Mouse (Mus musculus): ENCODE measurements at regions not wholly inside any gene's neighbourhood (a gene's known extent, or its start where the extent isn't known, plus 50 kb on each side); places are given as distances from the start of the nearest gene placed in this dataset.

DNA sequence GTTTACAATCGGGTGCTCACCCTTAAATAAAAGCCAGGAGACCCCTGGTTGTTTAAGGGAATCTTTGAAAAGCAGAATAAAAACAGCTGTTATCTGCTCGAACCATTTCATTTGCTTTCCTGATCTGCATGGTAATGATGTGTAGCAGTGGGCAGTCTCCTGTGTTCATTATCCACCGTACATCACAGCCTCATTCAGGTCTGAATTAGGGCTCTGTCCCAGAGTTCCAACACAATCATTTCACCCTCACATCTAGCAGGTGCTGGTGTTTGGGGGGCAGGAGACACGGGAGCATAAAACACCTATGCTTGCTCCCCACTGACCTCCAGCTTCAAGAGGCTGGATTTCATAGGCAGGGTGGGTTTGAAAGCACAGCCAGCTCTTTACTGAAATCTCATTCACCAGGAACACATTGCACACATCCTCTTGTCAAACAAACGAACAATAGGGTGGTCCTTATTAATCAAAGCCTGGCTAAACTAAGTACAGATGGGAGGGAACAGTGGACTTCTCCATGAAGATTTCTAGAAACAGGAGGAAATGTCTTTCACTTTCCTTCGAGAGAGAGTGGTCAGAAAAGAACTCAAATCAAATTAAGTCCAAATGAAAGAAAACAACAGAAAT is 368.3 kb upstream of the Adgrl2 start:
- DNase-seq = no peak

DNA sequence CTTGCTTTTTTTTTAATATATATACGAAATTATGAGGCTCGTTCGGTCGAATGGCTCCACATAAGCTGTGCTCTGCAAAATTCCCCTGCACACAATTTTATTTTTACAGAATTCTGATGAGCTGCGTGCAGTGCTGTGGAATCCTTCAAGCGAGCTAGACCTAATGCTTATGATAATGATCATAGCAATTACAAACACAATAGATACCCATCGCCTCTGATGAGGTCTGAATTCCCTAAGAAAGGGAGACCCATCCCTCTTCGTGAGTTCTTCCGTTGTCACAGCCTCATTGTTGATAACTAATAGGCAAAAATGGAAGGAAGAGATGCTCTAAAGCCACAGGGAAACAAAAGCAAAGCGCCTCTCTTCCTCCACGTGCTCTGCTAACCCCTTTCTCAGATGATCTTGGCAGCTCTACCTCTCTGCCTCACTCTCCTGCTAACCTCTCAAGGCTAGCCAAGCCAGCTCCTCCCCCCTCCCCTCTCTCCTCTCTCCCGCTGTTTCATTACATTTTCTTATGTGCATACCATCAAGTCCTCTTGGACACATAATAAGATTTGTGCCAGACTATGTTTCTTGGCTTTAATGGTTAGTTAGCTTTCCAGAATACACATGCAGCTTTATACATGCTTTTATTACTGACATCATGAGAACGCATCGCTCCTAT is 367.7 kb upstream of the Adgrl2 start:
- DNase-seq = no peak

DNA sequence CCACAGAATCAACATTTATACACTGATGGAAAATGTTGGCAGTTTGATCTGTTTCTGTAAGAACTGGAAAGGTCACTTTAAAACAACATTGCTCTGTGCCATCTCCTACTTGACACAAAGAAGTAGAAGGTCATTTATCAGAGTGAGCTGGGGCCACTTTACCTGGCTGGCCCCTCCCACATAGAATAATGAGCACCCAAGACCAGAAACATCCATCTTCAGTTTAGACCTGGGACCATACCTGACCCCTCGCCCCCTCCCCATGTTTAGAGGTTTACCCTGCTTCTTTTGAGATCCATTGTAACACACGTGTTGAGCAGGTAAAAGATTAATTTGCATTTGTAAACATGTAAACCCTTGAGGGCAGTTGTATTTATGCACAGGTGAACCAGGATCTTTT is 366.8 kb upstream of the Adgrl2 start:
- DNase-seq = no peak

DNA sequence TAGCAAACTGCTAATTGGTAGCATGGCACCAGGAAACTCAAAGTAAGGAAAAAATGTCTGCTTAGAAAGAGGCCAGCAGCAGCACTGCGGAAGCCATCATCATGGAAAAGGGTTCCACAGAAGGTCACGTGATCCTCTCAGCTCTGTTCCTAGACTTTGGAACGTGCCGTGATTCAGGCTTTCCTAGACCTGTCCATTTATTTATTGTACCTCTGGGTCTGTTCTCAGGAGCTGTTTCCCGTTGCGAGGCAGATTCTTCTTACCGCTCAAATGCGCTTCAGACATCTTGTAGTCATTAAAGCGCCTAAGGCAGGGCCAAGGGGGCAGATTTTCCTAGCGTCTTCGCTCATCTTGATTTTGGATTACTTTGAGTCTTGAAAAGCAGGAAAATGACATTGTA is 365.0 kb upstream of the Adgrl2 start:
- DNase-seq = no peak

DNA sequence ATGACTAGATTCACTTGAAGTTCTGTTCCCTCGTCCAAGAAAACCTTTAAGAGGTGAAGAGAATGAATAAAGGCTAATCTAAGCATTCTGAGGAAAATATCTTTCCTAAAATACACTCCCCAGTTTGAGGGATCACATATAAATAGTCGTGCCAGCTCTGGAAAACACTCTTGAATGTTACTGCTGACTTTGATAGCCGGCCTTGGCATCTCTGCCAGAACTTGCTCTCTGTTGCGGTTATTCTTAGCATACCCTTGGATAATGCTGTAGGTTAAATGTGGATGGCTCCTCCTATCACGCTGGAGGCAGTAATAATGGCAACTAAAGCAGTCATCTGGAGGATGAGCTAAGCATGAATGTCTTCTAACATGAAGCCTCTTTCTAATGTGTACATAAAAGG is 363.6 kb upstream of the Adgrl2 start:
- peak; percentile 62 to 74 for DNase-seq

DNA sequence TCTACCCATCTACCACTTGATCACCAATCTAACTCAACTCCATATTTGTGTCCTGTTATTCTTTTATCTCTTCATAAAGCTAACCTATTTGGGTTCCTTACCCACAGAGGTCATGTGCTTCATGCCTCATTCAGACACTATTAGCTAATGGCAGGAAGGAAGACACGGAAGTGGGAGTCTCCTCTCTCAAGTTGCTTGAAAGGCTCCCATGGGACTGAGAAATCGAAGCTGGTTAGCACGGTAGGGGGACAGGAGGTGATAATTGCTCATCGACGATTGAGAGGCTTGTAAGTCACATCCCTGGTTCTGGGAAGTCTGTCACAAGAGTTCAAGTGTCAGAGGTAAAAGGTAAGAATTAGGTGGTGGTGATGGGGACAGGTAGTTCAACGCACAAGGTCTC is 362.2 kb upstream of the Adgrl2 start:
- DNase-seq = no peak

DNA sequence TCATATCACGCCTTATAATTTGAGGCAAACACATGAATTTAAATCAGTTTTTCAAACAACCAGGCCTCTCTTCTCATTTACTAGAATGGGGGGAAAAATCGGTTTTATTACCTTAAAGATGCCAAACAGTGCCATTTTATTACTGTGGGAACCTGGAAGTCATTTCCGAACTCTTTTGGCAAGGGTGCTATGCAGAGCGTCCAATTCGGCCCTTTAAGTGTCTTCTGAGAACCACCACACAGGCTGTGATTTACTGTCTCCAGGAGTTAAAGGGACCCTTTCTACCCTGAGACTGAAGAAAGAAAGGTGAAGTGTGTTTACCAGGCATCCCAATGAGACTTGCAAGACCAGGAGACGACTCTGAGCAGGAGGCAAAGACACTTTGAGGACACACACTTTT is 359.4 kb upstream of the Adgrl2 start:
- no peak for DNase-seq

DNA sequence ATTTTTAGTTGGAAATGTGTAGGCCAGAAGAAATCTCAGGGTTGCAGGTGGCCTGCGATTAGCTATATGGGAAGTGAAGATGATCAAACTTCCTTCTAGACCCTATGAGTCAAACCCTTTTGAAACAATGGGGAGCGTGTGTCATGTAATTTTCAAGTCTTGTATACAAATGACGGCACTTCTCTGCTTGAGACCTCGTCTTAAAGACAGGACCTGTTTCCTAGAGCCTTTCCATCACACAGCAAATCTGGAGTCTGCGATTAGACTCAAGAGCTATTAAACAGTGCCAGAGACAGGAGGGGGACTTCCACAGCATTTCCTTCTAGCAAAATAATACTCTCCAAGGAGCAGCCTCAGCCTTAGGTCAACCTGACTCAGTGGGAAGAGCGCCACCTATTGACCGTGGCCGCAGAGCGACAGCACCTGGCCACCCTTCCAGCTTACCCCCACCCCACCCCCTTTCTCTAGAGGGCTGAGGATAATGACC is 358.9 kb upstream of the Adgrl2 start:
- DNase-seq = peak; percentile 77 to 83

DNA sequence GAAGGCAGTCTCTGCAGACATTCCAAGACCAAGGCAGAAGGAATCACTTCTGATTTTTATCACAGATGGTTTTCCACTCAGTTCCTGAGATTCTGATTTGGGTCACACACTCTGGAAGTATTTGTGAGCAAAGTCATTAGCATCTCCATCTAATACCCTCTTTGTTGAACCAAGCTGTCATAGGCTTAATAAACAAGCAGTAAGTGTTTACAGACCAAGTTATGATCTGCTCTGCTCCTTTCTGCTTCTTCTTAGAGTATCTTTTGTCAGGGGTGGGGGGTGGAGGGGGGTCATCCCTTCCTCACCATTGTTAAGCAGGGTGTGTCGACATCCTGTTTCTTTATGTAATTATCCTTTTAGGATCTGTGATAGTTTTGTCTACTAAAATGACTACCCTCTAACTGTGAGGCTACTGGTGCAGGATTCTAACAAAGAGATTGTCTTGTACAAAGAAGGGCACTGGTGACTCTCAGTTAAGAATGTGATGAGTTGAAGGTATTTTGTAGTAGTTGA is 358.2 kb upstream of the Adgrl2 start:
- DNase-seq = no peak

DNA sequence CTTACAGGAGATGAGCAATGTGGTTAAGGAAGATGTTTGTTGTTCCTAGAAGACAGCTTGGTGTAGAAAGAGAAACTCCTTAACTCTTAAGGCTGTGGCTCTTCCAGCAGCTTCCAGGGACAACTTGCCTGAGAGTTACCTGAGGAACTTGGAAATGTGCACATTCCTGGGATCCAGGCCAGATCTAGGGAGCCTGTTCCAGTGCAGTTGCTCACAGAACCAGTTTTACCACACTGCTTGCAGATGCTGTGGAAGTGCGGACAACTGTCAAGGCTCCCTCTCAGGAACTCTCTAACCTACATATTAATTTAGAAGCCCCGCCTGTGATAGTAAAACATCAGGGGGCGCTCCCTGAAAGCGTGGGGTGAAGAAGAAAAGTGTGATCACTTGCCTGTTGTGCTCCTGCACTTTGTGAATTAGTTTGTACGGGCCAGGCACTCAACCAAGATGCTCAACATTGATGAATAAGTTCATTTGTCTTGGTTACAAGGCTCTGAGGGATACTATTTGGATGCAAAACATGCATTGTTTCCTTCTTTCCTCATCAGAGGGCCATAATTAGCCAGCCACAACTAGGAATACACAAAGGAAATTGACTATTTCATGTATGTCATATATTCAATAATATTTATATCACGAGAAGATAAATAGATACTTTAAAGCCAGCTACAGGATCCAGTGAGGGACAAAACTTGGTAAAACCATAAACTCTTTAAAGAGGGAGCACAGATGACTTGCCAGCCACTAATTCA is 357.1 kb upstream of the Adgrl2 start:
- no peak for DNase-seq

DNA sequence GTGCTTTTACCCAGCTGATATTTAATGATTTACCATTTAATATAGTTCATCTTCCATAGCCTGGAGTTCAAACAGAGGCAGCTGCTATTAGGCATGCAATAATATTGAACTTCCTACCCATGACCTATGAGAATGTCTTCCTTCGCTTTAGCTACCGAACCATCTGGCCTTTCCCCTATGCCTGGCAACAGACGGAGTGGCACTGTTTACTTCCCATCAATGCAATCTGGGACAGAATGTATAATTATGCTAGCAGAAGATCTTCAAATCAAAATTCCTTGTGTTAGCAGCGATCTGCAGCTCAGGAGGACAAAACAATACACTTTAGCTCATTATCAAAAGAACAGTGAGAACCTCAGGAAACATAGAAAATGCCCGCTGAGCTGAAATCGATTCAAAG is 352.2 kb upstream of the Adgrl2 start:
- no peak for DNase-seq

DNA sequence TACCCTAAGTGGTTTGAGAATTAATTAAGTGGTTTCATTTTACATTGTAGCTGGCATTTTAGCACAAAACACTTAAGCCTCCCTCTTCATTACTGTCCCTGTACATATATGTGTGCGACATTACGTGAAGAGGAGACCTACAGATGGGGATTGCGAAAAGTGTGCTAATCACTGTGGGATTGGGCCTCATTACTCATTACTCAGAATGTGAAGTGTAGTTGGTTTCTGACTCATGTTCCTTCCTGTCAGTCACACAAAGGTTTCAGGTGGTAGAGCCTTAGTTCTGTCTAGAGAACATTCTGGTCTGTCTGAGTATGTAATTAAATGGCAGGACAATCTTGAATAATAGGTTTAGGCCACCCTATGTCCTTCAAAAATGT is 349.0 kb upstream of the Adgrl2 start:
- no peak for DNase-seq

DNA sequence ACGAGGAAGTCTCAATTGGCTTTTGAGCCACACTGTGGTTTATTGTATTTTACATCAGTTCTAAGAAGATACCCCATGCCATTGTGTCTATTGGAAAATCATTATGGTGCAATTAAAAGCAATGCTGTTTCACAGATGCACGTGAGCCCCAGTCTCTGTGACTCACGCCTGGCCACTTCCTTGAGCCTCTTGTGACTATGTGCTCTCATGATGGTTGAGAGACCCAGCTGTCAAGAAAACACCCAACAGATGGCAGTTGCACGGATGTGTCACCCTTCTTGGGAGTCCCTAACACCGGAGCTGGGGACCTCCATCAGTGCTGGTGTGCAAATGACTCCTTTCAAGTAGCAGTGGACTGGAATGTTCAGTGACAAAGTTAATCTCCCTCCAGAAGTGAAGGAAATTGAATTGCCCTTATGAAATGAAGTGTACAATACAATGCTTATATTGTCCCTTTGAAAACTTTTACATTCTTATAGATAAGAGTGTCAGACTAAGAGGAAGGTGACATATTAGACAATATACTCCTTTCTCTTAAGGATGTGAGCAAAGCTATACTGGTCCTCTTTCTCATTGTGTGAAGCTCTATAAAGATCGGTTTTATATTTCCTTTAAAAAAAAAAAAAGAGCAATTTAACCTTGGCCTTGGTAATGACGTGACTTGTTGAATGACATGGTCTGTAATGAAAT is 348.5 kb upstream of the Adgrl2 start:
- DNase-seq = no peak

DNA sequence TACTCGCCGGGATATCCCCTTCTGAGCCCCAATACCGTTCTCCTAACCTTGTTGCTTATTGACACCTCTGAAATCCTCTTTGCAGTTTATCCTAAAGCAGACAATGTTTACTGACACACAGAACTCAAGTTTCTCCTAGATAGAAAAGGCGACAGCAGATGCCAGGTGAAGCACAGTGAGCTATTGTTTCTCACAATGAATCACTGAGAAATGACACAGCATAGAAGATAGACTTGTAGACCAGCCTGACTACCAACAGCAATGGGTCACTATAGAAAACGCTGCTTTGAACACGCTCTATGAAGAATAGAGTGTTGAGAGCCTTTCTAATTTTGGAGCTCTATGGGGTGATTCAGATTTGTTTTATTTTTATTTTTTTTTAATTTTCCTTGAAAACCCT is 344.9 kb upstream of the Adgrl2 start:
- DNase-seq = no peak

DNA sequence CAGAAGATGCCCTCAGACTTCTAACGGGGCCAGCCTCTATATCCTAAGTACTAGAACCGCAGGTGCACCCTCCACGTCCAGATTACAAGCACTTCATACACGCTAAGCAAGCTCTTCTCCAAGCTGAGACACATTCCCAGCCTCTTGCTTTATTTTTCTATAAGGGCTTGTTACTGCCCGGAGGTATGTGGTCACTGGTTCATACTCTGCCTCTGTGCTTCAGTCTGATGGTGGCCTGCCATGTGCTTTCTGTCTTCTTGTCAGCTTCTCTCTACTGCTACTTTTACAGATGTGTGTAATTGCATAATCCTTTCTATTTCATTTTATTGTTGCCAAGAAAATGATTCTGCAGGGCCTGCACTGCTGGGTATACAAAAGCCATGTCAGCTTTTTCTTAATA is 343.3 kb upstream of the Adgrl2 start:
- no peak for DNase-seq

DNA sequence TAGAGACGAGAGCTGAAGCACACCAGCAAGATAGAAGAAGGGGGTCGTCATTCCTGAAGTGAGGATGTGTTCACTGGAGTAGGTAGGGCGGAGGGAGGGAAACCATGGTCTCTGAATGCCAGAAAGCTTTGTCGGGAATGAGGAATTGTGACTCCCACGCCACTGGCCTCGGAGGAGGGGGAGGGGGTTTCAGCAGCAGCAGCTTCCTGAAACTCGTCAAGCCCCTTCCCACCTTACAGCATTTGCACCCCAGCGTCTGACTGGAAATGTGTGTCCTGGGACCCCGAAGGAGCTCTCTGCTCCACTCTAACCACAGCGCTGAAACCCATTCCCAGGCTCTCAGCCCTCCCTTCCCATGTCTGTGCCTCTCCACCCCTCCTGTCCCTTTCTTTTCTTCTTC is 342.8 kb upstream of the Adgrl2 start:
- no peak for DNase-seq

DNA sequence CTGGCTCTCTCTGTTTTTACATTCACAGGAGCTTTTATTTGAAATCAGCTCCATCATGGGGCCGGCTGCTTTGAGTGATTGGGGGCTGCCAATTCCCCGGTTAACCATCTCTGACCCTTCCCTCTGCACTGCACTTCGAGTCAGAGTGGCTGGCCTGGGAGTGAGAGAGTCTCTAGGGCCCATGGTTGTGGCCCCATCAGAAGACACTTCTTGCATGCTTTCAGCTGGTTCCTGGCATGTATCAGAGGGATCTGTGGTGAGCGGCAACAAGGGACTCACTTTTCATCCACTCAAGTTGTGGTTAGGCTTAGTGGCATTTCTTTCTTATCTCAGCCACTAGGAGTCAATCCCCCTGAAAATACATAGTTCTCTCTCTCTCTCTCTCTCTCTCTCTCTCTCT is 341.8 kb upstream of the Adgrl2 start:
- no peak for DNase-seq

DNA sequence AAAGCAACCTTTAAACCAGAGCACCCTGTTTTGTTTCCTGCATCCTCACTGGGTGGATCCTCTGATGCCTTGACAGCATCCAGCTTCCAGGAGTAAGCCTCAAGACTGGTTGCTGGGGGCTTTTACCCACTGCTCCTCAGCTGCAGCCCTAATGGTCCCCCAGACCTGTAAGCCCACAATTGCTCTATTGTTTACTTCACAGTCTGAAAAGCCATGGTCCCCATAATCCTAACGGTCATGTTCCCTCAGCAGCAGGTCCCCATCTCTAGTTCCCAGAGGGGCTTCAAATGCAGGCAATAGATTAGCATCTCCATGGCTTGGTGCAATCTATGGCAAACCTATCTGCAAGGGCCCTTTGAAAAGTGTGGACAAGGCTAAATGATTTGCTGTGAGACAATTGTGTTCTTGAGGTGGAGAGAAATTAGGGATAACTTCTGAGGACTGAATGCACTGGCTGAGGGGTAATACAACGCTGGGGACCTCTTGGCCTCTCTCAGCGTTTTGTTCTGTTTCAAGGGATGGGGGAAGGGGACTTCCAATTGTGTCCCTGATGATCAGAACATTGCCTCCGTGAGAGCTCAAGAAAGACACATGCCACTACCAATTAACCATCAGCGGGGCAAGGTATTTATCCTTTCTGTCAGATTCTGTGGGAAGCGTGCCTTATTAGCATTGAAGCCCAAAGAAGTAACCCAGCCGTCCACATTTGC is 341.1 kb upstream of the Adgrl2 start:
- DNase-seq = no peak

DNA sequence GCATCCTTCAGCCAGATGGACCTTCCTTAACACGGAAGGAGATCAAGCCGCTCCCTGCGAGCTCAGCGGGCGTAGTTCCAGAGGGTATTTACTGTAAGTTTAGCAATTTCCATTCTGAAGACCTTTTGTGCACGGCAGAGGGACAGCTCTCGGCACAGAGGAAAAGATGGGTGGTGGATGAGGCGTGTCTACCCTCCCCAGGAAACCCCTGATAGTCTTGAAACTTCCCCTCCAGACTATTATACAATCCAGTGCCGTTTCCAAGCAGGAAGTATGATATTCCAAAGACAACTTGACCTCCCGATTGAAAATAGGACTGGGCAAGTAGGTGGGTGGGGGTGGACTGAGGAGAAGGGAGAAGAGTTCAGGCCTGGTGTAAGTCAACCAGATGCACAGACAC is 340.4 kb upstream of the Adgrl2 start:
- DNase-seq = peak; percentile 58 to 85

DNA sequence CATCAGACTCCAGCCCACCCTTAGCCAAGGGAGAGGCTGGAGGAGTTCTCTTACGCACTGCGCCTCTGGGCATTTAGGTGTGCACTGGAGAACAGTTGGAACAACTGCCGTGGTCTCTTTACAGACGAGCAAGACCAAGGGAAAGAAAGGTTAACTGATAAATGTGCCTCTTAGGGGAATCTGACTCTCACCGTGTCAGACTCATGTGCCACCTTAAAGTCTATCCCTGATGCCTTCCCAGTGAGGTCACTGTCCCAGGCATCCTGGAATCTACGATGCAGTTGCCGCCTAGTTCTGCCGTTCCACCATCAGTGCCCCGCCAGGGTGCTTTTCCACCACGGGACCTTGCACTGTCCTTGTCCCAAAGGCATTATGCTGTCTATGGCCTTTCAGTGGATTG is 339.7 kb upstream of the Adgrl2 start:
- no peak for DNase-seq

DNA sequence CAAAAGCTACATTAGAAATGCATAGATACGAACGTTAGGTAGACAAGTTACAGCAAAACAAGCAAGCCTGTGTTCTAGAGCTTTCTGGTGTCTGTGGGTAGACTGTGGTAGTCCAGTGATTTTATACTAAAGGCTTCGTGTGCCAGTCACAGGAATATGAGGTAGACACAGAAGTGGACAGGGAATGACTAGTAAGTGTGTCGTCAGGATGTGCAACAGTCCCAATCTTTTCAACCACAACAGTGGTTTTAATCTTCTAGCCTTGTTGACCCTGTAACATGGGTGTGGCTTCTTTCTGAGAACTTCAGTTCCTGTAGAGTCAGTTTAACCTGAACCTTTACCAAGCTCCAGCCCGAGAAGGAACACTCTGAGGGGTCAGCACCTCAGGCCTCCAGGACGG is 339.3 kb upstream of the Adgrl2 start:
- DNase-seq = no peak

DNA sequence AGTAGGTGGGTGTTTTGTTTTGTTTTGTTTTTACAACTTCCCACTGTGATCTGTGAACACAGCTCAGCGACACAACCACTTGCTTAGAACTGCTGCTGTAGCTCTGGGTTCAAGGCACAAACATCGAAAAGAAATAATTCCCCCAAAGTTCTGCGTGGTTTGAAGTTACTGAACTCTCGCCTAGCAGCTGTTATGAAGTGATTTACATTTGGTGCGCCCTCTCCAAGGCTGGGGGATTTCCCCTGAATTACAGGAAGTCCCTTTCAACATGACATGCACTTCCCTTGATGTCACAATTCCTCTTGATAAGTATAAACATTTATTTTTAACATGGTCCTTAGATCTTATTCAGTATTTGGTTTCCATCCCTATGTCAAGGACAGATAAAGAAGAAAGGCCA is 336.3 kb upstream of the Adgrl2 start:
- DNase-seq = peak; percentile 20 to 51
